Mouse (Mus musculus): ENCODE results near the gene Col6a5. TPM values are rescaled to one million over a fixed set of nuclear protein-coding genes. Genes with fewer than 3 reads are reported as not detected.
A peak's percentile ranks its signal among the peaks of the same experiment; 100 is the strongest.
"Not testable (repeated sequence)": the region's sequence is repeated elsewhere in the genome, so short reads cannot be mapped to it uniquely, and the experiment has no call there.

The Col6a5 gene
- polyA plus RNA-seq, 1 experiment from 2014 or later = 0.04 TPM

- 79% methylated on average over 4 of the region's 4 CpGs for WGBS
- Histone ChIP-seq H3K36me3 (no peaks in the 10 kb centered on the region), H3K27me3 (no peaks in the 10 kb centered on the region), H3K27ac (no peak overlapping the region), H3K4me1 (no peaks in the 10 kb centered on the region), H3K4me3 (no peak overlapping the region), H3K9ac (no peak overlapping the region), H3K9me3 (no peaks in the 10 kb centered on the region), H3K4me2 (replicated peaks) (no peak overlapping the region)
- no peak for ATAC-seq (ENCODE audit: insufficient number of reproducible peaks, insufficient read depth, low FRiP score, low TSS enrichment)
Observed at GRCm38 (mm10) chr9:105848396-105848795, 112.0 kb downstream of the Col6a5 start.

GRCm38 (mm10) chr9:105847261-105847660 lies 113.2 kb downstream of the Col6a5 start:
- no peak for ATAC-seq (ENCODE audit: insufficient number of reproducible peaks, insufficient read depth, low FRiP score, low TSS enrichment)
- no peak overlapping the region for H3K4me2 ChIP-seq (replicated peaks)
- H3K27ac ChIP-seq = no peak overlapping the region
- no peaks in the 10 kb centered on the region for H3K36me3 ChIP-seq
- no peak overlapping the region for H3K9ac ChIP-seq
- no peaks in the 10 kb centered on the region for H3K4me1 ChIP-seq
- WGBS = 90% methylated on average over 5 of the region's 5 CpGs
- no peaks in the 10 kb centered on the region for H3K27me3 ChIP-seq
- H3K9me3 ChIP-seq = no peaks in the 10 kb centered on the region
- no peak overlapping the region for H3K4me3 ChIP-seq

DNA sequence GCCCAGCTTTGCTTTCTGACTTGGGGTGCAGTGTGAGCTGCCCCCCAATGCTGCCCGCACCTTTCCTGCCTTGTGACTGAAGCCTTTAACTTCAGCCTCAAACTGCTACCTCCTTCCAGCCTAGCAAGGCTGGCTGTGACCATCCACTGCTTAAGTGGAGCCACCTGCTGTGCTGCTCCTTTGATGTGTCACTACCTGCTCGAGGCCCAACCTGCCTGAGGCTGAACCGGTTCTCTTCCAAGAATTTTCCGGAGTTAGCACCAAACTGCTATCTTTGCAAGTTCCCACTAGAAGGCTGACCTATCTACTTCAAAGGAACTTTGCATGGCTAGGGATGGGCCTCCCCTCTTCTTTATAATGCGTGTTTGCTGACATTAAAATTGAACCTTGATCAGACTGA lies 119.1 kb downstream of the Col6a5 start:
- 56% methylated on average over 5 of the region's 5 CpGs for WGBS
- not testable (repeated sequence) for H3K4me3 ChIP-seq; H3K27ac ChIP-seq; H3K4me1 ChIP-seq; H3K36me3 ChIP-seq; ATAC-seq (ENCODE audit: insufficient number of reproducible peaks, insufficient read depth, low FRiP score, low TSS enrichment); H3K9me3 ChIP-seq; H3K4me2 ChIP-seq (replicated peaks); H3K27me3 ChIP-seq; H3K9ac ChIP-seq

GRCm38 (mm10) chr9:105839147-105839515 lies 121.3 kb downstream of the Col6a5 start:
- ATAC-seq (ENCODE audit: insufficient number of reproducible peaks, insufficient read depth, low FRiP score, low TSS enrichment) = no peak
- H3K4me2 ChIP-seq (replicated peaks) = no peak overlapping the region
- no peak overlapping the region for H3K4me3 ChIP-seq
- no peaks in the 10 kb centered on the region for H3K36me3 ChIP-seq
- no peak overlapping the region for H3K9ac ChIP-seq
- H3K4me1 ChIP-seq = no peaks in the 10 kb centered on the region
- no peaks in the 10 kb centered on the region for H3K9me3 ChIP-seq
- WGBS = 83% methylated on average over 5 of the region's 5 CpGs
- H3K27me3 ChIP-seq = no peaks in the 10 kb centered on the region
- no peak overlapping the region for H3K27ac ChIP-seq

DNA sequence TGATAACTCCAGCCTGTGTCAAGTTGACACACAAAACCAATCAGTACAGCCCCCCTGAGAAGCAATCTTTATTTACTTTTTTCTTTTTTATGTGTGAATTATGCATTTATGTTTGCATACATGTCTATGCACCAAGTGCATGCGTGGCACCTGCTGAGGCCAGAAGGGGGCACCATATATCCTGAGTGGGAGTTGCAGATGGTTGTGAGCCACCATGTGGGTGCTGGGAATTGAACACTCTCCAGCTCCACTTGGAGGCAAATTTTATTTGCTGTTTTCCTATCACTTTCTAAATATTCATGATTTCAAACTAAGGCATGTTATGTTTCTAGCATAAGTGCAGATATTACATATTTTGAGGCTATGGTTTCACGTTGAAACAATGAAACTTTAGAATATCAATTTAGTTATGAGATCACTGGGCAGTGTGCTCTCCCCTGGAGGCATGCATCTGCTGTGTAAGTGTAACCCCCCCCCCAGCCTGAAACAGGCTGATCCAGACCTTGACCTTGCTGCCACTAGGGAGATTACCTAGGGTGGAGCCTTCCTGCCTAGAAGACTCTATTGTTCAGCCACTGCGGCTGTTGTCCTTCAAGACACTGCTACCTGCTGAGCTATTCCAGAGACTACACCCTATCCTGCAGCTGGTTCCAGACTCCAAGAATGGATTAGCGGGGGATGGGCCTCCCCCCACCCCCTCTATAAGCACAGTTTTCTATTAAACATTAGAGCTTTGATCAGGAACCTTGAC lies 121.9 kb downstream of the Col6a5 start:
- Histone ChIP-seq H3K9ac (no peak overlapping the region), H3K27me3 (no peaks in the 10 kb centered on the region), H3K4me3 (no peak overlapping the region), H3K36me3 (no peaks in the 10 kb centered on the region), H3K9me3 (no peaks in the 10 kb centered on the region), H3K4me1 (no peaks in the 10 kb centered on the region), H3K27ac (no peak overlapping the region), H3K4me2 (replicated peaks) (no peak overlapping the region)
- WGBS = 79% methylated on average over 4 of the region's 4 CpGs
- ATAC-seq (ENCODE audit: insufficient number of reproducible peaks, insufficient read depth, low FRiP score, low TSS enrichment) = no peak

GRCm38 (mm10) chr9:105835587-105835986 lies 124.9 kb downstream of the Col6a5 start:
- no peaks in the 10 kb centered on the region for H3K27me3 ChIP-seq
- no peak overlapping the region for H3K9ac ChIP-seq
- H3K4me3 ChIP-seq = no peak overlapping the region
- H3K36me3 ChIP-seq = no peaks in the 10 kb centered on the region
- H3K9me3 ChIP-seq = no peaks in the 10 kb centered on the region
- no peak for ATAC-seq (ENCODE audit: insufficient number of reproducible peaks, insufficient read depth, low FRiP score, low TSS enrichment)
- no peaks in the 10 kb centered on the region for H3K4me1 ChIP-seq
- WGBS = 69% methylated on average over 7 of the region's 7 CpGs
- H3K27ac ChIP-seq = 0 out of 2 replicates have a peak overlapping the region, but pooled peaks have one; percentile 18
- no peak overlapping the region for H3K4me2 ChIP-seq (replicated peaks)

GRCm38 (mm10) chr9:105834799-105835198 lies 125.6 kb downstream of the Col6a5 start:
- no peak overlapping the region for H3K9ac ChIP-seq
- WGBS = 34% methylated on average over 4 of the region's 4 CpGs
- H3K4me2 ChIP-seq (replicated peaks) = no peak overlapping the region
- no peak overlapping the region for H3K4me3 ChIP-seq
- H3K36me3 ChIP-seq = no peaks in the 10 kb centered on the region
- no peaks in the 10 kb centered on the region for H3K27me3 ChIP-seq
- no peak overlapping the region for H3K27ac ChIP-seq
- ATAC-seq (ENCODE audit: insufficient number of reproducible peaks, insufficient read depth, low FRiP score, low TSS enrichment) = no peak
- no peaks in the 10 kb centered on the region for H3K4me1 ChIP-seq
- H3K9me3 ChIP-seq = no peaks in the 10 kb centered on the region

DNA sequence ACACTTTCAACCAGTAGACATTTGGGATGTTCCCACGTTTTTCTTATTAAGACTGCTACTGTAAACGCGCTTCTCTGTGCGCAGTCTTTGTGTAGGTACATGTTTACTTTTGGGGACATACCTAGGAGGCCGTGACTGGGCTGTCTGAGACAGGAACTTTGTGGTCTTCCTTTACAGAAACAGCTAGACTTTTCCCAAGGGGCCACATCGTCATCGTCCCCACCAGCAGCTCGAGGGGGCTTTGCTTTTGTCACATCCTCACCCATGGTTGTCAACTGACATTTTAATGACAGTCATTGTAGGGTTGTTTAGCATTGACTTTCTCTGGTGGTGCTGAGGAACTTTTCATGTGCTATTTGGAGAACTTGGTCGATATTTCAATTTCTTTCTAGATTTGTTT lies 129.2 kb downstream of the Col6a5 start:
- no peak overlapping the region for H3K4me2 ChIP-seq (replicated peaks)
- peaks cover 6% of the 10 kb centered on the region; the same call in 1 of the 2 replicates for H3K4me1 ChIP-seq
- ATAC-seq (ENCODE audit: insufficient number of reproducible peaks, insufficient read depth, low FRiP score, low TSS enrichment) = no peak
- no peak overlapping the region for H3K27ac ChIP-seq
- H3K27me3 ChIP-seq = peaks cover 9% of the 10 kb centered on the region; the same call in 1 of the 2 replicates
- H3K36me3 ChIP-seq = no peaks in the 10 kb centered on the region
- no peak overlapping the region for H3K9ac ChIP-seq
- WGBS = 88% methylated on average over 9 of the region's 9 CpGs
- H3K9me3 ChIP-seq = no peaks in the 10 kb centered on the region
- no peak overlapping the region for H3K4me3 ChIP-seq

GRCm38 (mm10) chr9:105827791-105828385 lies 132.6 kb downstream of the Col6a5 start, which contains the start of gene Col6a6:
Gene Col6a6, minus strand, starts transcription at chr9:105828160.
- Histone ChIP-seq H3K4me3 (peak within 1 kb of the TSS; percentile 15), H3K27me3 (peaks cover 9% of the 10 kb centered on the region; the same call in 1 of the 2 replicates), H3K27ac (no peak within 1 kb of the TSS), H3K9ac (peak within 1 kb of the TSS; percentile 17), H3K4me2 (replicated peaks) (peak within 1 kb of the TSS; percentile 46), H3K9me3 (no peaks in the 10 kb centered on the region), H3K4me1 (peaks cover 6% of the 10 kb centered on the region; the same call in 1 of the 2 replicates), H3K36me3 (no peaks in the 10 kb centered on the region)
- WGBS = 18% methylated on average over 20 of the region's 20 CpGs
- no peak for ATAC-seq (ENCODE audit: insufficient number of reproducible peaks, insufficient read depth, low FRiP score, low TSS enrichment)

GRCm38 (mm10) chr9:105827076-105827647 lies 133.3 kb downstream of the Col6a5 start:
- 70% methylated on average over 8 of the region's 8 CpGs for WGBS
- no peaks in the 10 kb centered on the region for H3K36me3 ChIP-seq
- ATAC-seq (ENCODE audit: insufficient number of reproducible peaks, insufficient read depth, low FRiP score, low TSS enrichment) = no peak
- no peak overlapping the region for H3K4me3 ChIP-seq
- no peak overlapping the region for H3K27ac ChIP-seq
- no peak overlapping the region for H3K4me2 ChIP-seq (replicated peaks)
- peaks cover 6% of the 10 kb centered on the region; the same call in 1 of the 2 replicates for H3K4me1 ChIP-seq
- H3K9ac ChIP-seq = no peak overlapping the region
- peaks cover 9% of the 10 kb centered on the region; the same call in 1 of the 2 replicates for H3K27me3 ChIP-seq
- H3K9me3 ChIP-seq = no peaks in the 10 kb centered on the region

GRCm38 (mm10) chr9:105820711-105821110 lies 139.7 kb downstream of the Col6a5 start:
- ATAC-seq (ENCODE audit: insufficient number of reproducible peaks, insufficient read depth, low FRiP score, low TSS enrichment) = no peak
- Histone ChIP-seq H3K4me1 (no peaks in the 10 kb centered on the region), H3K27me3 (no peaks in the 10 kb centered on the region), H3K4me2 (replicated peaks) (no peak overlapping the region), H3K4me3 (no peak overlapping the region), H3K9ac (no peak overlapping the region), H3K36me3 (no peaks in the 10 kb centered on the region), H3K27ac (no peak overlapping the region), H3K9me3 (no peaks in the 10 kb centered on the region)
- 88% methylated on average over 6 of the region's 6 CpGs for WGBS

- Histone ChIP-seq H3K4me1 (no peaks in the 10 kb centered on the region), H3K27me3 (no peaks in the 10 kb centered on the region), H3K9ac (no peak overlapping the region), H3K4me2 (replicated peaks) (no peak overlapping the region), H3K4me3 (no peak overlapping the region), H3K27ac (no peak overlapping the region), H3K9me3 (no peaks in the 10 kb centered on the region), H3K36me3 (no peaks in the 10 kb centered on the region)
- ATAC-seq (ENCODE audit: insufficient number of reproducible peaks, insufficient read depth, low FRiP score, low TSS enrichment) = no peak
- WGBS = 76% methylated on average over 29 of the region's 29 CpGs
Observed at GRCm38 (mm10) chr9:105819155-105819709, 141.2 kb downstream of the Col6a5 start.

Measured in embryonic facial prominence, embryonic 12.5 days (tissue).